Mouse (Mus musculus): ENCODE measurements at regions not wholly inside any gene's neighbourhood (a gene's known extent, or its start where the extent isn't known, plus 50 kb on each side); places are given as distances from the start of the nearest gene placed in this dataset.

DNA sequence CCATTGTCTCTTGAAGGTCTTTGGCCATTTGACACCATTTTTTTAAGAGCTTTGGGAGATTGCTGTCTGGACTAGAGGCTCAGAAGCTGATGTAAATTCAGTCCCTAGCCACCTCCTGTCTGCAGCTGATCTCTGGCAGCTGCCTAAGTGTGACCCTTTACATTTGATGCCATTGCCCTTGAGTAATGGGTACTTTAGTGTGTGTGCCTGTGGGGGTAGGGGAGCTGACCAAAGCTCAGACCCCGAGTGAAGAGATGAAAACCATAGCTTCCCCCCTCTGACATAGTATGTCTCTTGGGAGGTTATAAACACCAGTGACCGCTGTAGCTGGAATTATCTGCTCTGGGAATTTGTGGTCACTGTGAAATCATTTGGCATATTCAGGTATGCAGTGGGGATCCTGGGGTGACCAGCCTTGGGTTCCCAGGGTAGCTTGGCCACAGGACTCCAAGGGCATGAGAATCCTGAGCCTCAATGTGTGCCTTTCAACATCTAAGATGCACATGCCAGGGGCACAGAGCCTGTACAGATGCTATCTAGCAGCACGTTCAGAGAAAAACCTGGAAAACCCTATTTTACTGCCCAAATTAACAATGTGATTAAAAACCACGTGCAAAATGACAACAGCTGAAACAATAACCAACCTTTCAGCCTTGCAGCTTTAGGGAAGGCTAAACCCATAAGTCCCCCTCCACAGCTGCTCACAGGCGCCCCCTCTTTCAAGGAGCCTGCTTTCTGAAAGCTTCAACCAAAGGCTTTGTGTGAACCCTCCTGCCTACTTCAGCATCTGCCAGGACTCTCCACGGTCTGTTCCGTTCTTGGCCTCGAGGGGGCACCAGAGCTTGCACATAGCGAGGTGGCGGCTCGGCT, 171.9 kb upstream of the 9630041A04Rik start:
- ATAC-seq (replicated peaks in 1 of 2; ENCODE audit: insufficient read depth in 1 of 2, low FRiP score in 2 of 2, low TSS enrichment in 1 of 2, low read depth in 1 of 2, poor library complexity in 2 of 2, severe bottlenecking in 2 of 2): peak; percentile 67 to 76; a peak in 3 of 4 replicates

DNA sequence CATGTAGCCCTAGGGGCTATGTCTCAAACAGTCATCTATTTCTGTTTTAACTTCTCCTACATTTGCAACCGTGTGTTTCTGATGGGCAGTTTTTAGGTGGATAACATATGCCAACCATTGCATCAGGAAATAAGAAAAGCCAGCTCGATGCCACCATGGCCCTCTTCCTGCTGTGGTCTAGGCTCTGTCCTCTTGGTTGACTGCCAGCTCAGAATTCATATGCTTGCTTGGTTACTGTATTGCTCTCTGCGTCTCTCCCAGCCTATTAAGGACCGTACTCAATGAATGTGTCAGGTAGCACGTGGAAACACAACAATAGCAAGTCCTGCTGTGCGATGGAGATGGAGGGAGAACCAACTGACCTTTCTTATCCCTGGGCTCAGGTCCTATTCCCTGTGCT, 174.4 kb upstream of the 9630041A04Rik start:
- ATAC-seq (replicated peaks in 1 of 2; ENCODE audit: insufficient read depth in 1 of 2, low FRiP score in 2 of 2, low TSS enrichment in 1 of 2, low read depth in 1 of 2, poor library complexity in 2 of 2, severe bottlenecking in 2 of 2): no peak

DNA sequence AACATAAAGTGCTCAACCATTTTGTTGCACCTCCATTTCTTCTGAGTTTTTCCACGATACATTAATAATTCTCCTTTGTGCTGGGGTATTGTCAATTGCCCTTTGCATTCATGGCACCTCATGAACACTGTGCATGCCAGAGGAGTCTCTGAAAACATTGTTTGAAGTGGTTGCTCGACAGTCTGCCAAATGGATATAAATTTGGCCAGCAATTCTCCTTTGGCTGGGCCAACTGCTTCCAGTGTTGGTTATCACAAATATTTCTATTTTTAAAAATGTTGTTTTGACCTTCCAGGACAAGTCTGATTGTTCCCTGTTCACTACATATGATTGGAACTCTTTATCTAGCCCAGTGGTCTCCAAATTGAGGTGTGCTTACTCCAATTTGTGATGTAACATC, 184.1 kb upstream of the 9630041A04Rik start:
- ATAC-seq (replicated peaks in 1 of 2; ENCODE audit: insufficient read depth in 1 of 2, low FRiP score in 2 of 2, low TSS enrichment in 1 of 2, low read depth in 1 of 2, poor library complexity in 2 of 2, severe bottlenecking in 2 of 2): no peak

- ATAC-seq (replicated peaks in 1 of 2; ENCODE audit: insufficient read depth in 1 of 2, low FRiP score in 2 of 2, low TSS enrichment in 1 of 2, low read depth in 1 of 2, poor library complexity in 2 of 2, severe bottlenecking in 2 of 2): no peak
Observed at GRCm38 (mm10) chr9:101670111-101670510, 191.5 kb upstream of the 9630041A04Rik start.

GRCm38 (mm10) chr9:101649816-101650215, 211.8 kb upstream of the 9630041A04Rik start:
- no peak for ATAC-seq (replicated peaks in 1 of 2; ENCODE audit: insufficient read depth in 1 of 2, low FRiP score in 2 of 2, low TSS enrichment in 1 of 2, low read depth in 1 of 2, poor library complexity in 2 of 2, severe bottlenecking in 2 of 2)

- ATAC-seq (replicated peaks in 1 of 2; ENCODE audit: insufficient read depth in 1 of 2, low FRiP score in 2 of 2, low TSS enrichment in 1 of 2, low read depth in 1 of 2, poor library complexity in 2 of 2, severe bottlenecking in 2 of 2): no peak
Observed at GRCm38 (mm10) chr9:101641524-101641923, 220.1 kb upstream of the 9630041A04Rik start.

DNA sequence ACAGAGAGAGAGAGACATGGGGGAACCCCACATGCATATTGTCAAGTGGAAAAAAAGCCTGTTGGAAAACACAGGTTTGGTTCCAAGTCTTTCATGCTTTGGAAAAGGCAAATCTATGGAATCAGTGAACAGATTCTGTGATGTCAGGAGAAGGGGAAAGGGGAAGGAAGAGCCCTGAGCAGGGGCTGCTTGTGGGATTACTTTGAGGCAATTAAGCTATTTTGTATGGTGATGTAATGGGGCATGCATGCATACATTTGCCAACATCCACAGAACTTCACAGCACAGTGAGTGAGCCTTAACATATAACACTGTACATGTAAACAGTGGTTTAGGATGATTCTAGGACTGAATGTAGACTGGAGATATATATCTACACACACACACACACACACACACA, 221.0 kb upstream of the 9630041A04Rik start:
- ATAC-seq (replicated peaks in 1 of 2; ENCODE audit: insufficient read depth in 1 of 2, low FRiP score in 2 of 2, low TSS enrichment in 1 of 2, low read depth in 1 of 2, poor library complexity in 2 of 2, severe bottlenecking in 2 of 2): no peak

GRCm38 (mm10) chr9:101616261-101616660, 245.4 kb upstream of the 9630041A04Rik start:
- no peak for ATAC-seq (replicated peaks in 1 of 2; ENCODE audit: insufficient read depth in 1 of 2, low FRiP score in 2 of 2, low TSS enrichment in 1 of 2, low read depth in 1 of 2, poor library complexity in 2 of 2, severe bottlenecking in 2 of 2)

GRCm38 (mm10) chr9:101615176-101615575, 246.5 kb upstream of the 9630041A04Rik start:
- no peak for ATAC-seq (replicated peaks in 1 of 2; ENCODE audit: insufficient read depth in 1 of 2, low FRiP score in 2 of 2, low TSS enrichment in 1 of 2, low read depth in 1 of 2, poor library complexity in 2 of 2, severe bottlenecking in 2 of 2)

GRCm38 (mm10) chr9:101613933-101614332, 247.7 kb upstream of the 9630041A04Rik start:
- no peak for ATAC-seq (replicated peaks in 1 of 2; ENCODE audit: insufficient read depth in 1 of 2, low FRiP score in 2 of 2, low TSS enrichment in 1 of 2, low read depth in 1 of 2, poor library complexity in 2 of 2, severe bottlenecking in 2 of 2)

GRCm38 (mm10) chr9:101613471-101613870, 248.2 kb upstream of the 9630041A04Rik start:
- no peak for ATAC-seq (replicated peaks in 1 of 2; ENCODE audit: insufficient read depth in 1 of 2, low FRiP score in 2 of 2, low TSS enrichment in 1 of 2, low read depth in 1 of 2, poor library complexity in 2 of 2, severe bottlenecking in 2 of 2)

GRCm38 (mm10) chr9:101612971-101613370, 248.7 kb upstream of the 9630041A04Rik start:
- ATAC-seq (replicated peaks in 1 of 2; ENCODE audit: insufficient read depth in 1 of 2, low FRiP score in 2 of 2, low TSS enrichment in 1 of 2, low read depth in 1 of 2, poor library complexity in 2 of 2, severe bottlenecking in 2 of 2): no peak

- no peak for ATAC-seq (replicated peaks in 1 of 2; ENCODE audit: insufficient read depth in 1 of 2, low FRiP score in 2 of 2, low TSS enrichment in 1 of 2, low read depth in 1 of 2, poor library complexity in 2 of 2, severe bottlenecking in 2 of 2)
Observed at GRCm38 (mm10) chr9:101612571-101612970, 249.1 kb upstream of the 9630041A04Rik start.

GRCm38 (mm10) chr9:101611481-101611880, 250.2 kb upstream of the 9630041A04Rik start:
- ATAC-seq (replicated peaks in 1 of 2; ENCODE audit: insufficient read depth in 1 of 2, low FRiP score in 2 of 2, low TSS enrichment in 1 of 2, low read depth in 1 of 2, poor library complexity in 2 of 2, severe bottlenecking in 2 of 2): peak in 1 of 2 experiments; percentile 42; a peak in 1 of 4 replicates

DNA sequence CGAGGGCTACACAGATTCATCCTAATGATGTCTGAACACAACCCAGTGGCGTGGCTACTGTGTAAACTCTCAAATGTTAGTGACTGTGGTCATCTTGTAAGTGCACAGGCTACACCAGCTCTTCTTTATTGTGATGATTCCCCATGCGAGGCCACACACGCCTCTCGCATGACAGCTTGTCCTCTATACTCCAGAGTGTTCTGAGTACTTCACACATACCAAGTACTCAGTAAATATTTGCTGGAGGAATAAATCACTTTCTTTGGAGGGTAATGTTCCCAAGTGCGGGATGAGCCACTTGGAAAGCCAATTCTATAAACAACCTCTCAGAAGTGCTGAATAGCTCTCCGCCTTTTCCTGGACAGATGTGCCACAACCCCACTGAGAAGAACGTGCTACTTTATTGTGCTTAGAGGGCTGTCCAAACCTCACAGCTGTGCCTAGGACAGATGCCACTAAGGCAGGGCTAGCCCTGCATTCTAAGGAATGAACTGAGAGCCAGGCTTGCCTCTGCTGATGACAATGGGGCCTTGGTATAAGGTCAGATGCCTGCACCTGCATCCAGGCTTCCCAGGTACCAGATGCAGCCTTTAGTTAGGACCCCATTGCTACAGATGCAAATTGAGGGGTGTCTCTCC, 250.7 kb upstream of the 9630041A04Rik start:
- no peak for ATAC-seq (replicated peaks in 1 of 2; ENCODE audit: insufficient read depth in 1 of 2, low FRiP score in 2 of 2, low TSS enrichment in 1 of 2, low read depth in 1 of 2, poor library complexity in 2 of 2, severe bottlenecking in 2 of 2)

- ATAC-seq (replicated peaks in 1 of 2; ENCODE audit: insufficient read depth in 1 of 2, low FRiP score in 2 of 2, low TSS enrichment in 1 of 2, low read depth in 1 of 2, poor library complexity in 2 of 2, severe bottlenecking in 2 of 2): no peak
Observed at GRCm38 (mm10) chr9:101610338-101610737, 251.3 kb upstream of the 9630041A04Rik start.

DNA sequence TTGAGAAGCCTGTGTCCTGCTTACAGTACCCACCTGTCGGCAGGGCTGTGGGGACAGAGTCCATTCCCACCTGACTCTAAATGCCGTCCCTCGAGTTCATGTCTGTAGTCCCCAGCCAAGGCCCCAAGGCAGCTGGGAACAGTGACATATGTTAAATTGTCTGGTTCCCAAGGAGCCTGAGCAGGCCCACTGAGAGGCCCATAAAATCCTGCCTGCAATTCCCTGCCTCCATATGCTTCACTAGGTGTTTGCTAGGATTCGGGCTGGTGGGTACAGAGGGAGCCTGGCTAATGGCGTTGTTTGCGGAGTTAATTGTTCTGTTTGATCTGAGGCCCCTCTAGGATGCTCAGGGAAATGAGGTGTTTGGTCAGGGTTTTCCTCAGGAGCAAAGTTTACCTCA, 258.8 kb upstream of the 9630041A04Rik start:
- ATAC-seq (replicated peaks in 1 of 2; ENCODE audit: insufficient read depth in 1 of 2, low FRiP score in 2 of 2, low TSS enrichment in 1 of 2, low read depth in 1 of 2, poor library complexity in 2 of 2, severe bottlenecking in 2 of 2): no peak

GRCm38 (mm10) chr9:101596898-101597297, 264.7 kb upstream of the 9630041A04Rik start:
- no peak for ATAC-seq (replicated peaks in 1 of 2; ENCODE audit: insufficient read depth in 1 of 2, low FRiP score in 2 of 2, low TSS enrichment in 1 of 2, low read depth in 1 of 2, poor library complexity in 2 of 2, severe bottlenecking in 2 of 2)
